Mouse (Mus musculus) lung, adult 2 months (tissue): ENCODE measurements at regions not wholly inside any gene's neighbourhood (a gene's known extent, or its start where the extent isn't known, plus 50 kb on each side); places are given as distances from the start of the nearest gene placed in this dataset.

Experiments used
- CTCF ChIP-seq: fragments of 200-500 bp; IDR thresholded peaks from 2 replicates; pipeline ENCODE4 v1.5.1; 2011; ENCODE audit warnings: mild to moderate bottlenecking, low read length, control low read depth; ENCODE audit not compliant: insufficient read depth
- POLR2A ChIP-seq: fragments of 200-500 bp; IDR thresholded peaks from 2 replicates; pipeline ENCODE4 v1.6.1; 2011; ENCODE audit warnings: low read depth, mild to moderate bottlenecking, control low read depth, low read length, borderline replicate concordance; ENCODE audit errors: extremely low read depth

GRCm38 (mm10) chr2:28298738-28299137 is 105.9 kb downstream of the Olfm1 start:
- TF ChIP-seq CTCF (no peak), POLR2A (no peak)
